Mouse (Mus musculus): Measurements from ENCODE around the gene Focad. TPM values are rescaled to one million over a fixed set of nuclear protein-coding genes. Genes with fewer than 3 reads are reported as not detected.

Gene Focad
- polyA plus RNA-seq, 1 experiment from 2014 or later = 13.3 TPM

GRCm38 (mm10) chr4:88432412-88433024 lies 338.1 kb downstream of the Focad start:
- no peak overlapping the region for H3K27ac ChIP-seq (ENCODE audit: low read length)
- H3K27me3 ChIP-seq (ENCODE audit: control insufficient read depth, insufficient read depth, low read depth, low read length) = no peaks in the 10 kb centered on the region

GRCm38 (mm10) chr4:88436593-88437165 lies 342.2 kb downstream of the Focad start:
- H3K4me2 ChIP-seq (ENCODE audit: low read length) = no peak overlapping the region
- WGBS = 95% methylated on average over 6 of the region's 6 CpGs
- H3K4me1 ChIP-seq (ENCODE audit: control insufficient read depth, insufficient read depth, low read length) = no peaks in the 10 kb centered on the region; the same call in 1 of the 2 replicates
- no peaks in the 10 kb centered on the region for H3K36me3 ChIP-seq (ENCODE audit: control insufficient read depth, insufficient read depth, low read length)
- no peak for ATAC-seq
- no peaks in the 10 kb centered on the region; the same call in 1 of the 2 replicates for H3K27me3 ChIP-seq (ENCODE audit: control insufficient read depth, insufficient read depth, low read depth, low read length)
- H3K4me3 ChIP-seq (ENCODE audit: low read depth, low read length) = no peak overlapping the region
- no peak overlapping the region for H3K9ac ChIP-seq (ENCODE audit: low read depth, low read length)
- no peaks in the 10 kb centered on the region for H3K9me3 ChIP-seq (replicated peaks; ENCODE audit: control insufficient read depth, low read length, poor library complexity, severe bottlenecking)
- H3K27ac ChIP-seq (ENCODE audit: low read length) = no peak overlapping the region

More at GRCm38 (mm10) chr4:88432412-88433024, 338.1 kb downstream of the Focad start:
- Histone ChIP-seq H3K4me1 (ENCODE audit: control insufficient read depth, insufficient read depth, low read length) (no peaks in the 10 kb centered on the region), H3K9me3 (replicated peaks; ENCODE audit: control insufficient read depth, low read length, poor library complexity, severe bottlenecking) (no peaks in the 10 kb centered on the region), H3K9ac (ENCODE audit: low read depth, low read length) (no peak overlapping the region), H3K4me2 (ENCODE audit: low read length) (no peak overlapping the region), H3K36me3 (ENCODE audit: control insufficient read depth, insufficient read depth, low read length) (no peaks in the 10 kb centered on the region), H3K4me3 (ENCODE audit: low read depth, low read length) (no peak overlapping the region)
- 86% methylated on average over 8 of the region's 8 CpGs for WGBS
- ATAC-seq = no peak

- no peak for ATAC-seq
- no peaks in the 10 kb centered on the region; the same call in 1 of the 2 replicates for H3K27me3 ChIP-seq (ENCODE audit: control insufficient read depth, insufficient read depth, low read depth, low read length)
- H3K9ac ChIP-seq (ENCODE audit: low read depth, low read length) = no peak overlapping the region
- no peak overlapping the region for H3K27ac ChIP-seq (ENCODE audit: low read length)
- no peak overlapping the region for H3K4me3 ChIP-seq (ENCODE audit: low read depth, low read length)
- H3K36me3 ChIP-seq (ENCODE audit: control insufficient read depth, insufficient read depth, low read length) = no peaks in the 10 kb centered on the region
- WGBS = 86% methylated on average over 3 of the region's 3 CpGs
- H3K9me3 ChIP-seq (replicated peaks; ENCODE audit: control insufficient read depth, low read length, poor library complexity, severe bottlenecking) = no peaks in the 10 kb centered on the region
- no peaks in the 10 kb centered on the region; the same call in 1 of the 2 replicates for H3K4me1 ChIP-seq (ENCODE audit: control insufficient read depth, insufficient read depth, low read length)
- H3K4me2 ChIP-seq (ENCODE audit: low read length) = no peak overlapping the region
These were observed 342.7 kb downstream of the Focad start for GRCm38 (mm10) chr4:88437166-88437565.

GRCm38 (mm10) chr4:88437917-88438316 lies 343.5 kb downstream of the Focad start:
- no peaks in the 10 kb centered on the region; the same call in 1 of the 2 replicates for H3K4me1 ChIP-seq (ENCODE audit: control insufficient read depth, insufficient read depth, low read length)
- no peaks in the 10 kb centered on the region for H3K36me3 ChIP-seq (ENCODE audit: control insufficient read depth, insufficient read depth, low read length)
- no peak overlapping the region for H3K27ac ChIP-seq (ENCODE audit: low read length)
- no peak for ATAC-seq
- no peak overlapping the region for H3K9ac ChIP-seq (ENCODE audit: low read depth, low read length)
- WGBS = 45% methylated on average over 2 of the region's 2 CpGs
- no peaks in the 10 kb centered on the region; the same call in 1 of the 2 replicates for H3K27me3 ChIP-seq (ENCODE audit: control insufficient read depth, insufficient read depth, low read depth, low read length)
- no peak overlapping the region for H3K4me3 ChIP-seq (ENCODE audit: low read depth, low read length)
- H3K9me3 ChIP-seq (replicated peaks; ENCODE audit: control insufficient read depth, low read length, poor library complexity, severe bottlenecking) = no peaks in the 10 kb centered on the region
- no peak overlapping the region for H3K4me2 ChIP-seq (ENCODE audit: low read length)

- WGBS = 7% methylated on average over 14 of the region's 14 CpGs
- Histone ChIP-seq H3K9ac (ENCODE audit: low read depth, low read length) (peak within 1 kb of the TSS; percentile 62), H3K9me3 (replicated peaks; ENCODE audit: control insufficient read depth, low read length, poor library complexity, severe bottlenecking) (no peaks in the 10 kb centered on the region), H3K27me3 (ENCODE audit: control insufficient read depth, insufficient read depth, low read depth, low read length) (no peaks in the 10 kb centered on the region; the same call in 1 of the 2 replicates), H3K36me3 (ENCODE audit: control insufficient read depth, insufficient read depth, low read length) (no peaks in the 10 kb centered on the region), H3K27ac (ENCODE audit: low read length) (no peak within 1 kb of the TSS), H3K4me2 (ENCODE audit: low read length) (peak within 1 kb of the TSS; percentile 75), H3K4me1 (ENCODE audit: control insufficient read depth, insufficient read depth, low read length) (no peaks in the 10 kb centered on the region; the same call in 1 of the 2 replicates), H3K4me3 (ENCODE audit: low read depth, low read length) (peak within 1 kb of the TSS; percentile 38)
- ATAC-seq = peak; percentile 84
These were observed 344.0 kb downstream of the Focad start, which contains the start of gene Hacd4 for GRCm38 (mm10) chr4:88438326-88438989. Gene Hacd4, minus strand, starts transcription at chr4:88438928.

- H3K9me3 ChIP-seq (replicated peaks; ENCODE audit: control insufficient read depth, low read length, poor library complexity, severe bottlenecking) = no peaks in the 10 kb centered on the region
- no peak; the same call in 1 of the 2 replicates for ATAC-seq
- no peaks in the 10 kb centered on the region; the same call in 1 of the 2 replicates for H3K27me3 ChIP-seq (ENCODE audit: control insufficient read depth, insufficient read depth, low read depth, low read length)
- H3K4me3 ChIP-seq (ENCODE audit: low read depth, low read length) = peak overlapping the region; percentile 38
- WGBS = 24% methylated on average over 4 of the region's 4 CpGs
- H3K4me2 ChIP-seq (ENCODE audit: low read length) = peak overlapping the region; percentile 75
- H3K9ac ChIP-seq (ENCODE audit: low read depth, low read length) = peak overlapping the region; percentile 62; the same call in 1 of the 2 replicates
- no peak overlapping the region for H3K27ac ChIP-seq (ENCODE audit: low read length)
- H3K4me1 ChIP-seq (ENCODE audit: control insufficient read depth, insufficient read depth, low read length) = no peaks in the 10 kb centered on the region; the same call in 1 of the 2 replicates
- no peaks in the 10 kb centered on the region for H3K36me3 ChIP-seq (ENCODE audit: control insufficient read depth, insufficient read depth, low read length)
These were observed 344.5 kb downstream of the Focad start for GRCm38 (mm10) chr4:88438990-88439329.

- Histone ChIP-seq H3K4me3 (ENCODE audit: low read depth, low read length) (no peak overlapping the region), H3K4me1 (ENCODE audit: control insufficient read depth, insufficient read depth, low read length) (no peaks in the 10 kb centered on the region; the same call in 1 of the 2 replicates), H3K9me3 (replicated peaks; ENCODE audit: control insufficient read depth, low read length, poor library complexity, severe bottlenecking) (no peaks in the 10 kb centered on the region), H3K27me3 (ENCODE audit: control insufficient read depth, insufficient read depth, low read depth, low read length) (no peaks in the 10 kb centered on the region; the same call in 1 of the 2 replicates), H3K36me3 (ENCODE audit: control insufficient read depth, insufficient read depth, low read length) (no peaks in the 10 kb centered on the region), H3K4me2 (ENCODE audit: low read length) (no peak overlapping the region), H3K27ac (ENCODE audit: low read length) (no peak overlapping the region), H3K9ac (ENCODE audit: low read depth, low read length) (no peak overlapping the region)
- no peak for ATAC-seq
- 78% methylated on average over 6 of the region's 6 CpGs for WGBS
These were observed 345.3 kb downstream of the Focad start for GRCm38 (mm10) chr4:88439669-88440123.

- H3K4me1 ChIP-seq (ENCODE audit: control insufficient read depth, insufficient read depth, low read length) = no peaks in the 10 kb centered on the region; the same call in 1 of the 2 replicates
- H3K4me3 ChIP-seq (ENCODE audit: low read depth, low read length) = no peak overlapping the region
- ATAC-seq = no peak
- no peaks in the 10 kb centered on the region; the same call in 1 of the 2 replicates for H3K27me3 ChIP-seq (ENCODE audit: control insufficient read depth, insufficient read depth, low read depth, low read length)
- 95% methylated on average over 7 of the region's 7 CpGs for WGBS
- no peaks in the 10 kb centered on the region for H3K9me3 ChIP-seq (replicated peaks; ENCODE audit: control insufficient read depth, low read length, poor library complexity, severe bottlenecking)
- H3K9ac ChIP-seq (ENCODE audit: low read depth, low read length) = no peak overlapping the region
- H3K4me2 ChIP-seq (ENCODE audit: low read length) = no peak overlapping the region
- H3K36me3 ChIP-seq (ENCODE audit: control insufficient read depth, insufficient read depth, low read length) = no peaks in the 10 kb centered on the region
- no peak overlapping the region for H3K27ac ChIP-seq (ENCODE audit: low read length)
These were observed 346.4 kb downstream of the Focad start for GRCm38 (mm10) chr4:88440814-88441213.

All from midbrain, embryonic 16.5 days (tissue).